Mouse (Mus musculus) heart, adult 9 months (tissue): ENCODE results near the gene Nop2.
A peak's percentile ranks its signal among the peaks of the same experiment; 100 is the strongest.

Experiments used
- DNase-seq, 2 experiments: peaks; one replicate each; pipeline ENCODE4 v3.0.0; 2022; ENCODE audit warnings: low spot score in 2 of 2

Nop2 gene

DNA sequence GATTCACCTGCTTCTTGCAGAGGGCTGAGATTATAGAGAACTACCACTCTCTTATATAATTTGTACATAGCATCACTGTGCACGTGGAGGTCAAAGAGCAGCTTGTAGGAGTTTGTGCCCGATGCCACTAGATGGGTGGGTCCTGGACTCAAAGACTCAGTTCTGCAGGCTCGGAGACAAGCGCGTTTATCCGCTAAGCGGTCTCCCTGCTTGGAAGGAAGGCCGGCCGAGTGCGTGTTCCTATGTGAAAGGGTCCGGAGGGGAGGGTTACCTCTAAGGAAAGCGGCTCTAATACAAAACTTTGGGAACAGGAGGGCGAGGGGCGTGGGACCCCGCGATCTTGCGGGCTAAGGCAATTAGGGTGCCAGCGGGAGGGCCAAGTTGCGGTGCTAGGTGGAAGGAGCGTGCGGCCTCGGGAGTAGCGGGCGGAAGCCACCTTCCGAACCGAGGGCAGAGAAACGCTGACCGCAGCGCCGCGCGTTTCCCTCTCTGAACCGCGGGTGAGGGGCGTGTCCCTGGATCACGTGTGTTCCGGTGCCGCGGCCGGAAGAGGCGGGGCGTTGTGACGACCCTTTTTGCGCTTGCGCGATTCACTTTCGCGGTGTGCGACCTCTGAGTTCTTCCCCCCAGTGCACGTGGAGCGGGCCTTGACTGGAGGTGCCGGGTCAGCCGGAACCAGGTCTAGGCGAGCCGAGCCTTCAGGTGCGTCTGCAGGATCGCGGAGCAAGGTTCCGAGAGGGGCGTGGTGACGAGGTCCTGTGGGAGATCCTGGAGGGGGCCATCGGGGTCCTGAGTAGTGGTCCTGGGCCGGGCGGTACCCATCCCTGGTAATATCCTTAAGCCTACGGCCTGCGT is at the start of gene Nop2:
Nop2 (plus strand) TSS at position 608 of the 855 bp plus-strand sequence.
- peak; percentile 76 to 81 for DNase-seq

DNA sequence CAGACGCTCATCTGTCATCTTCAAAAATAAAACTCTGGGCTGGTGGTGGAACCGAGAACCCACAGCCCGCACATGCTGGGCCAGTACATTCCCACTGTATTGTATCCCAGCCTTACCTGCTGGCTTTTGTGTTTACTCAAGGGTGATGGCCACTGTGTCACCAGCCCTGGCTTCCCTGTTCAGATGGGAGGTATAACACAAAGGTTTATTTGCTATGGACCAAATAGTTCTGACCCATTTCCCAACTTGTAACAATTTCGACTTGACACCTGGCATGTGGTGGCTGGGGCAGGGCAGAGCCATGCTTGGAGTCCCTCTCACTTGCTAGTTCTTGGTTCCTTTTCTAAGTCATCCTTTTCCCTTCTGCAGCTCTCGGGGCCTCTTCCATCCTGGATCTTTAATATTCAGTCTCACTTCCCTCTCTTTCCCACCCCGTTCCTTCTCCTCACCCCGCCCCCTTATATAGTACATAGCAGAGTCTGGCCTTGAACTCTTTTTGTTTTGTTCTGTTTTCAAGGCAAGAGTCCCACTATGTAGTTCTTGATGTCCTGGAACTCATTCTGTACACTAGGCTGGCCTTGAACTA is 48.8 kb upstream of the Nop2 start:
- no peak for DNase-seq

DNA sequence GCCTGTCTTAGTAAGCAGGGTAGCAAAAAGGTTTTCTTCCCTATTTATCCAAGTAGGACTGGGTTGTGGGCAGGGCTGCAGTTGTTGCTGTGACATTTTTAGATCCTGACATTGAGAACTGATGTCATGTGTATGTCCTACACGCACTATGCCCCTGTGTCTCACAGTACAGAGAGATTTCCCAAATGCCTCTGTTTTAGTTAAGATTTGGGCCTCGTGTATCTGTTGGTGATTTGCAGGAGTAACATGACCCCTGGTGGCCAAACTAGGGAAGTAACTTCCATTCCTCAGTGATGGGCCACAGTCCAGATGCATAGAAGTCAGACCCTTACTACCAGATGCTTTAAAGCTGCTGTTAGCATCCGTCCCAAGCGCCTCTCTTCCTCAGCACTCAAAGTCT is 47.3 kb upstream of the Nop2 start:
- peak; percentile 54 to 69 for DNase-seq

- DNase-seq = no peak
Measured at GRCm38 (mm10) chr6:125087937-125088336, 43.8 kb upstream of the Nop2 start.

GRCm38 (mm10) chr6:125088561-125089321 is 43.0 kb upstream of the Nop2 start:
- DNase-seq = peak; percentile 87 to 88

DNA sequence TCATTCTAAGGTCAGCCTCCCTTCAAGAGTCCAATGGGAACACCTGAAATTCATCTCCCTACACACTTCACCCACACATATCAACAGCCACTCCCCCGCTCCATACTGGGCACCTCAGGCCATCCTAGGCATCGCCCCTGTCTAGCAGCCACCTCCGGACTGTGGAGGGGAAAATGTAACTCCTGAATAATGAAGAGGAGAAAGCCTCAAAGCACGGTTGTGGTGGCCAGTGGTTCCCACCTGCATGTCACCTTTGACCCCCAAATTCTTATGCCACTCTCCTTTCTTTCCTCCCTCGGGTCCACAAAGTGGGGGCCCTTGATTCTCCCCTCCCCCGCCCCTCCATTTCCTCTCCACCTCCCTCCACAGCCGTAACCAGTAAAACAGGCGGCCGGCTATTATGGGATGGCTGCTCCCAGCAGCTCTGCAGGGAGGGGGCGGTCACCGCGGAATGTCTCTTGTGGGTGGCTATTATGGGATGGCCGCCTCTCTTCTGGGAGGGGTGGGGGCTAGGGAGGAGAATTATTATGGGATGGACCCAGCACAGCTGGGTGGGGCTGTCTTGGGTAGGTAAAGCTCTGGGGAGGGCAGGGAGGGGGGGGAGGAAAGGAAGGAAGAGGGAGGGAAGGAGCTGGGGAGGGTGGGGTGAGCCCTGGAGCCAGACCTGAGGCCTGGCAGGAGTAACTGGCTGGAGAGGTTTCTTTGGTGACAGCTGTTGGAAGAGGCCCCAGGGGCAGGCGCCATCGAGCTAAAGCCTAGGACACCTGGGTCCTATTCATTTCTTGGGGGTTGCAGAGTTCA is 42.0 kb upstream of the Nop2 start:
- peak; percentile 83 to 87 for DNase-seq

DNA sequence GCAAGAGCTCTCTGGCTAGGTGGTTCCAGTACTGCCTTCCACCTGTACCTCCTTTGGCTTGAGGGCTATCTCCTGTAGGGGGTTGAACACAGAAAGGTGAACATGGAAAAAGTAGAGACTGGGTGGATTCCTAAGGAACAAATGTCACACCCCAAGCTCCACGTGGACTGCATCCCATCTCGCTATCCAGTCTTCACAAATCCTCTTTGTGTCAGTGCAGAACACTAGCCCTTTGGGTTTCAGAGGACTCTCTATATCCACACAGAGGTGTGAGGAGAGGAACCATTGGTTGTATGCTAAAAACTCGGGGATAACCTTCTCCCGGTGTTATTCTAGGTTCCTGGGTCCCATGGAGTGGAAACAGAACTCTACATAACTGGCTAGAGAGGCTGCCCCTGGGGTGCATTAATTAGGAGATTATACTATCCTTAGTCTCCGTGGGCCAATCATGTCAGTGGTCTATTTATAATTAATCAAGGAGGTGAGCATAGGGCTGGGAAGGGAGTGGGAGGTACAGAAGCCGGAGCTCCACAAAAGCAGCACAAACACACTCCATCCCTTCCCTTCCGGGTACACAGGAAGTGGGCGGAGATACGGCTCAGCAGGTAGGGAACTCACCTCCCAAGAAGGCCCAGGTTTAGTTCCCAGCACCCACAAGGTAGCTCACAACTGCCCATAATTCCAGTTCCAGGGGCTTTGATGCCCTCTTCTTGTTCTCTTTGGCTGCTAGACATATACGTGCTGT is 41.2 kb upstream of the Nop2 start:
- no peak for DNase-seq

DNA sequence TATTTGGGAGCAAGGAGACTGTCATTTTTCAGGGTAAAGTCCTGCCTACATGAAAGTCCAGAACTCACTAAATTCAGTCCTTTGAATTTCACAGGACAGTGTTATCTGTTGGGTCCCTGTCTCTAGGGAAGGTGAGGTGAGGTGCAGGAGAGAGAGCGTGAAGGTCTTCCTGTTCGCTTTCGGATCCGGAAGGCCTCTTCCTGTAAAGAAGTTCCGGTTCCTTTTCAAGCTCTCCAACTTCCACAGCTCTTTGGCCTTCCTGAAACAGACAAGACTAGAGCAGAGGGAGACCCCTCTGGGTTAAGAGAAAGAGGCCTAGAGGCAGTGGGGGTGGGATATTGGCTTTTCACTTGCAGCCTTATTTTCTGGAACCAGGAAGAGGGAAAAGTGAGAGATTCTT is 39.3 kb upstream of the Nop2 start:
- DNase-seq = no peak

- no peak for DNase-seq
Measured at GRCm38 (mm10) chr6:125094843-125095242, 36.9 kb upstream of the Nop2 start.

GRCm38 (mm10) chr6:125095391-125096278 is 36.1 kb upstream of the Nop2 start, which contains the start of gene Chd4:
Gene Chd4 (plus strand): TSS chr6:125095981.
- peak; percentile 89 to 90 for DNase-seq

GRCm38 (mm10) chr6:125096279-125096596 is 35.5 kb upstream of the Nop2 start:
- DNase-seq = no peak

GRCm38 (mm10) chr6:125096597-125097345 is 34.9 kb upstream of the Nop2 start:
- DNase-seq = peak; percentile 65 to 67

DNA sequence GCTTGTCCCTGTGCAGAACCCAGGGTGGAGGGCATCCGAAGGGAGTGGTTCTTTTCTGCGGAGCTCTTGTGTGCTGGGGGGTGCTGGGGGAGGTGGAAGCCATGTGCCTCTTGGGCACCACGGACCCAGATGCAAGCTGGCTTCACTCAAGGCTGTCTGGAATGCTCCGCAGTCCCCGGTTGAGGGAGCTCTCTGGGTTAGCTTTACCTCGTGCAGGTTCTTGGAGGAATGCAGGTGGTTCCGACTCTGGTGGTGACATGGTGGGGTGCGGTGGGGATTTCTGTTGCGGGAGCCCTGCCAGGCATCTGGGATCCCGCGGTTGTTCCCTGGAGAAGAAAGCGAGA is 34.4 kb upstream of the Nop2 start:
- no peak for DNase-seq

GRCm38 (mm10) chr6:125097951-125098350 is 33.8 kb upstream of the Nop2 start:
- no peak for DNase-seq

GRCm38 (mm10) chr6:125098513-125098912 is 33.2 kb upstream of the Nop2 start:
- DNase-seq = peak in 1 of 2 experiments; percentile 13

GRCm38 (mm10) chr6:125099421-125099971 is 32.2 kb upstream of the Nop2 start:
- peak; percentile 50 to 57 for DNase-seq

GRCm38 (mm10) chr6:125101444-125101843 is 30.3 kb upstream of the Nop2 start:
- DNase-seq = no peak

DNA sequence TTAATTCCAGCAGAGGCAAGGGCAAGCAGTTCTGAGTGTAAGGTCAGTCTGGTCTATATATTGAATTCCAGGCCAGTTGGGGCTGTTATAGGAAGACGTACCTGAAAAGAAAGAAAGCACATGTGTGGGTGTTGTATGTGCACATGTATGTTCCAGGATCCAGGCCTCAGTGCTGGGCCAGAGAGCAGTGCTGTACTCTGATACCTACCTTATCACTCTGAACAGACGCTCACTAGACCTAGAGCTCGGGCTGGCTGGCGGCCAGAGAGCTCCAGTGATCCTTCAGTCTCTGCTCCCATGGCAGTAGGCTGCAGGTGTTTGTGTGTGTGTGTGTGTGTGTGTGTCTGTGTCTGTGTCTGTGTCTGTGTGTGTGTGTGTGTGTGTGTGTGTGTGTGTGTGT is 27.5 kb upstream of the Nop2 start:
- DNase-seq = no peak

- no peak for DNase-seq
Measured at GRCm38 (mm10) chr6:125107705-125108104, 24.0 kb upstream of the Nop2 start.
